Mouse (Mus musculus): ENCODE data around the gene Dop1a. TPM values are rescaled to one million over a fixed set of nuclear protein-coding genes. Genes with fewer than 3 reads are reported as not detected.

Dop1a gene
- polyA plus RNA-seq (2012), result 2.6 and 4.1 TPM in 2 replicates

DNA sequence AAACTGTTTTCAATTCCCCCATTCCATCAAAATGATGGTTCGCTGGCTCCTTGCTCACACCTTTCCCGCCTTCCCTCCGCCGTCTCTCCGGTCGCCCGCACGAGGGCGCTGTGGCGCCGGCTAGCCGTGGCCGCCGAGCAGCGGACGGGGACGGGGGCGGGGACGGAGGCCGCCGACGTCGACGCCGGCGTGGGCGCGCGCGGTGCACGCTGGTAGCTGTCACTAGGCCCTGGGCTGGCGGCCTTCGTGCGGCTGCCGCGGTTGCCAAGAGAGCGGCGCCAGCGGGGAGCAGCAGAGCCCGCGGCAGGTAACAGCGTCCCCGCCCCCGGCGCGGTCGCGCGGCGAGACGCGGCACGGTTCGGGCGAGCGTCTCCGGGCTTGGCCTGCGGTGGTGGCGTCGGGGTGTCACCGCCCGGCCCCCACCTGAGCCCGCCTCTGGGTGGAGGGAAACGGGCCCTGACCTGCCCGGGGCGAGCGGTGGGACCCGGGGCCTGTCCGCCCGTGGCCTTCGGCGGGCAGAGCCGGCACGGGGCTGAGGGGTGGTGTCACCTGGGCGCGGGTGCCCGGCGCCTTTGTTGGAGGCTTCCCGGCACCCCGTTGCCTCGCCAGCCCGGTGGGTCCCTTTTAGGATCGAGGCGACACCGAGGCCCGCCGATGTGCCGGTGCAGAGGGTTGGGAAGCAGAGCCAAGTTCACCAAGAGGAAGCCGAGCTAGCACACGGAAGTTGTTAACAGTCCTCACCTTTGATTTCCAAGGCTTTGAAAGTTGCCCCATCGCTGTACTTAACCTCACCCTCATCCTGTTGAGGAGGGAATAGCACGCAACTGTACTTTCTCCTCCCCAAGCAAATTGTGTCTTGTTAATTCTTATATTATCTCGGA, at the start of gene Dop1a:
TSS of gene Dop1a (plus strand) at position 165 of the 881 bp plus-strand sequence.

DNA sequence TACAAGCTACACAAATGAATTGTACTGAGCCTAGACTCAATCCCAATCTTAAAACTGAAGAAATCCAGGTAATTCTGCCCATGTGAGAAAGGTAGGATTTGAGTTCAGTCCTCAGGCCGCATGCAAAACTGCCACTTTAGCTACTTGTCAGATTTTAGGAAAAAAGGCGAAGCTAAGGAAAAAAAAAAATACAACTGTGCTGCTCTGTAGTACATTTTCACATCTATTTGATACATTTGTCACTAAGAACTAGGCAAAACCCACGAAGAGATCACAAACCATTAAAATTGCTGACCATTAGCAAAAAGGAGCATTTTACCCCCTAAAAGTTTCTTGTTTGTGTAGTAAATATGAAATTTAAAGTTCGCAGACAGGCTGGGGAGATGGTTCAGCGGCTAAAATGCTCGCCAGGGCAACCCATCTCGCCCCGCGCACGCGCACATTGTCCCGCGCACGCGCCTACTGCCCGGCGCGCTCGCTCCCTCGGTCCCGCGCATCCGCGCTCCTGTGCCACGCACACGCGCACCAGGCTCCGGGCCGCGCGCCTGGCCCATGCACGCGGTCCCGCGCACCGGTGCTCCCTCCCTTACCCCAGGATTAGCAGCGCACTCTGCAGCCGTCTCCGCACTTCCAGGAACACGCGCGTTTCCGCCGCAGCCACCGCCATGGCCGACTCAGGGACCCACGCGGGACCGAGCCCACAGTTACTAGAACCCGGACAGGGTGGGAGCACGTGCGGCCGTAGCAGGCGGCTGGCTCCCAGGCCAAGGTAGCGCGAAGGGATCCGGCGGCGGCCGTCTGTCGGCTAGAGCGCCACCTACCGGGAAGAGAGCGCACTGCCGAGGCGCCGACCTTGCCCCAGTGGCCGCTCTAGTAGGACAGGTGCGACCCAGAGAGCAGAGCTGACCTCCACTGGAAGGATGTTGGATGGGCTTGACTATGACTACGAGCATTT, 2.5 kb upstream of the Dop1a start, which contains the start of gene Ube2cbp:
TSS of gene Ube2cbp (minus strand) at position 800 of the 955 bp plus-strand sequence.

DNA sequence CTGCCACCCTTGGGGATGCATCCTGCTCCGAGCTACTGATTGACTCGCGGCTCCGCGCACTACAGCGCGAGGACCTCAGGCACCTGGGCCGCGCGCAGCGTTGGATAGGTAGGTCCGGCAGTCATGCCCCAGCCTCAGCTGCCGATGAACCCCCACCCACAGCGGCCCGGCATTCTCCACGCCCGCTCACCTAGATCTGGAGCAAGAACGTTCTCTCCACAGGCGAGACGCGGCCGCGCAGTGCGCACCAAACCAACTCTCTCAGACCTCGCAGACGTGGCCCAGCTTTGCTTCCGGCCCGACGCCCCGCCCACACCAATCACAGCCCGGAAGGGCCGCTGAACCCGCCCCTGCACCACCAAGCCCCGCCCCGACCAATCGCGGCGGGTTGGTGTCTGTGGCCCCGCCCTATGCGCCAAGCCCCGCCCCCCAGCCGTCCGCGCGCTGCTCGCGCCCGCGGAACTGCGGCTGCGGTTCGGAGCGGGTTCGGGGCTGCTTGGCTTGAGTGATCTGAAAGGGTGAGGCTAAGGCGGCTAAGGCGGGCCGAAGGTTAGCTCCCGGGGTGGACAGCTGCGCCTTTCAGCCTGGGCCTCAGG, 104.7 kb downstream of the Dop1a start, which contains the start of the genes Pgm3 and Rwdd2a:
TSS of gene Pgm3 (minus strand) at position 303 of the 596 bp plus-strand sequence.
TSS of gene Rwdd2a (plus strand) at position 452 of the 596 bp plus-strand sequence.

Other genes starting within 250 kb of the Dop1a start
- 3.4 and 4.0 TPM in 2 replicates for gene Ube2cbp, start 2.2 kb upstream of the Dop1a start, polyA plus RNA-seq (2012)
- 3.4 and 3.8 TPM in 2 replicates for gene Pgm3, start 104.7 kb downstream of the Dop1a start, polyA plus RNA-seq (2012)
- gene Rwdd2a, start 104.8 kb downstream of the Dop1a start, polyA plus RNA-seq (2012), result 0.38 and 0.55 TPM in 2 replicates
- 0.04 and 0.10 TPM in 2 replicates for gene Me1, start 228.8 kb downstream of the Dop1a start, polyA plus RNA-seq (2012)